Comparison of ENCODE assay signal across 18 mouse cellular contexts in genomic region chr1:55947618-55948283, GRCm38 (mm10).
"Had no signal": no experiment of that assay in that cellular context is flagged by ENCODE, and none has a peak within 500 bp of the region (broad histone marks: within the 10 kb centered on the region; RNA-seq: fewer than 3 reads in every experiment).

No protein-coding gene starts in this region.

- H3K27me3 ChIP-seq: limb, embryonic 12.5 days; limb, embryonic 15.5 days; lung, embryonic 15.5 days; megakaryocyte, embryonic 14.5 days; midbrain, embryonic 13.5 days had no signal

- H3K4me1 ChIP-seq: limb, embryonic 12.5 days; limb, embryonic 15.5 days; lung, embryonic 15.5 days; megakaryocyte, embryonic 14.5 days; midbrain, embryonic 10.5 days; midbrain, embryonic 13.5 days had no signal

- H3K9me3 ChIP-seq: limb, embryonic 12.5 days; limb, embryonic 15.5 days; lung, embryonic 15.5 days; megakaryocyte, embryonic 14.5 days; midbrain, embryonic 10.5 days; midbrain, embryonic 13.5 days had no signal

- H3K36me3 ChIP-seq: limb, embryonic 12.5 days; limb, embryonic 15.5 days; lung, embryonic 15.5 days; midbrain, embryonic 10.5 days; midbrain, embryonic 13.5 days had no signal

- H3K4me2 ChIP-seq: limb, embryonic 12.5 days; limb, embryonic 15.5 days; lung, embryonic 15.5 days; midbrain, embryonic 13.5 days had no signal

- DNase-seq: kidney, adult 18-20 months; kidney, adult 9 months; kidney, postnatal 14 days; kidney, postnatal 4 days; left cerebral cortex, postnatal 4 days; lung, adult 18-20 months; lung, postnatal 10 days; lung, postnatal 36 days; thymus, adult 18-20 months; thymus, postnatal 36 days had no signal

- H3K4me3 ChIP-seq: limb, embryonic 12.5 days; limb, embryonic 15.5 days; lung, embryonic 15.5 days; megakaryocyte, embryonic 14.5 days; midbrain, embryonic 10.5 days; midbrain, embryonic 13.5 days had no signal

- ATAC-seq: inflammation-experienced regulatory T-cells, adult 6 months; intestine, embryonic 16.5 days; midbrain, embryonic 13.5 days had no signal

- H3K9ac ChIP-seq: limb, embryonic 12.5 days; limb, embryonic 15.5 days; lung, embryonic 15.5 days; midbrain, embryonic 13.5 days had no signal

- H3K27ac ChIP-seq: limb, embryonic 12.5 days; limb, embryonic 15.5 days; lung, embryonic 15.5 days; midbrain, embryonic 10.5 days; midbrain, embryonic 13.5 days had no signal
